In the genomic region with DNA sequence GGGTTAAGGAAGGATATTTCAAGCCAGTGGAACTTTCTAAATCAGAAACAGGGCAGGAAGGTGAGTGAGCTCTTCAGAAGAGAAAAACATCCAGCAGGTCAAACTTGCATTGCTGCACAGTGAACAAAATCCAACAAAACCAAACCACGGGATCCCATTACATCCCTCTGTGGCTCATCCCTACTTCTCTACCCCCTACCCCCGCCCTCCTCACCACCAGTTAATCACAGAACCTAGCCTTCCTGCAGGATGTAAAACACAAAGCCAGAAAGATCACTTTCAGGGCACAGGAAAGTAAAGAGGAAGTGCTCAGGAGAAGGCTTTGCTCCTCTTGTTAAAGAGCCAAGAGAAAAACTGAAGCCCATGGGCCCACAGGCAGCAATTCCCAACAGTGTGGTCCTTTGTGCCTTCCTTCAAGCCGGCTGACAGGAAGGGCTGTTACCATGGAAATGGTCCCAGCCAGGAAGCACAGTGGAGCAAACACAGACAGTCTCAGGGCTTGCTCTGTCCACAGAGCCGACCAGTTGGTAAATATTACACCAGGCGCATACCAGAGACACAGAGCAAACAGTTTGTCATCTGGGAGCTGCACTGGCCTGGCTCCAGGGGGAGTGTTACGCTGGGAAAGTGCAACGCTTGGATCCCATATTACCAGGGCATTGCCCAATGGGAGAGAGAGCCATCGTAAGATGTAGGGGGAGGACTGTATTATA, we compare ENCODE assay signal across 7 mouse cellular contexts.
A peak's percentile ranks its signal among the peaks of the same experiment; 100 is the strongest.
DNase-seq lines count a peak whose midpoint lies in the region; ATAC-seq and TF ChIP-seq lines count a peak whose summit lies in the region.

No protein-coding gene starts in this region.

- no peaks in the 10 kb centered on the region for H3K27me3 ChIP-seq in intestine, embryonic 15.5 days (replicated peaks)
- H3K27me3 ChIP-seq in liver, embryonic 14.5 days (ENCODE audit: control insufficient read depth, insufficient read depth, low read length) = no peaks in the 10 kb centered on the region
- H3K27me3 ChIP-seq in neural tube, embryonic 15.5 days (replicated peaks) = no peaks in the 10 kb centered on the region

- peaks cover 11% of the 10 kb centered on the region; the same call in 1 of the 2 replicates for H3K4me1 ChIP-seq in intestine, embryonic 15.5 days (replicated peaks)
- no peaks in the 10 kb centered on the region for H3K4me1 ChIP-seq in liver, embryonic 14.5 days (replicated peaks; ENCODE audit: control insufficient read depth in 2 of 2, insufficient read depth in 2 of 2, low read length in 1 of 2)
- peaks cover 9% of the 10 kb centered on the region for H3K4me1 ChIP-seq in neural tube, embryonic 15.5 days

- H3K9ac ChIP-seq in intestine, embryonic 15.5 days = no peak overlapping the region
- H3K9ac ChIP-seq in liver, embryonic 14.5 days (replicated peaks) = no peak overlapping the region
- H3K9ac ChIP-seq in neural tube, embryonic 15.5 days (replicated peaks) = no peak overlapping the region

- no peaks in the 10 kb centered on the region for H3K9me3 ChIP-seq in intestine, embryonic 15.5 days
- no peaks in the 10 kb centered on the region for H3K9me3 ChIP-seq in liver, embryonic 14.5 days (ENCODE audit: control insufficient read depth, low read length)
- H3K9me3 ChIP-seq in neural tube, embryonic 15.5 days (replicated peaks) = no peaks in the 10 kb centered on the region

- peak; percentile 43 for DNase-seq in adrenal gland, adult 8-10 months
- DNase-seq in embryo, embryonic 10 days (ENCODE audit: low spot score) = peak; percentile 78
- DNase-seq in liver, embryonic 14.5 days (ENCODE audit: low read depth in 3 of 3, low spot score in 3 of 3) = peak in 2 of 3 experiments; percentile 24 to 41

- TF ChIP-seq CTCF in liver, embryonic 14.5 days (IDR thresholded peaks at IDR 0.05; ENCODE audit: low read depth) = peak; percentile 22; the same call in 1 of the 2 replicates

- 8% methylated on average over 8 of the region's 8 CpGs for WGBS in intestine, embryonic 15.5 days
- 18% methylated on average over 8 of the region's 8 CpGs for WGBS in liver, embryonic 14.5 days (ENCODE audit: insufficient replicate concordance)
- 42% methylated on average over 8 of the region's 8 CpGs for WGBS in neural tube, embryonic 15.5 days

- no peak for TF ChIP-seq EP300 in liver, embryonic 14.5 days (IDR thresholded peaks at IDR 0.05; ENCODE audit: low read depth)

- H3K36me3 ChIP-seq in intestine, embryonic 15.5 days = no peaks in the 10 kb centered on the region
- no peaks in the 10 kb centered on the region for H3K36me3 ChIP-seq in liver, embryonic 14.5 days (replicated peaks; ENCODE audit: control insufficient read depth, insufficient read depth, low read depth)
- no peaks in the 10 kb centered on the region for H3K36me3 ChIP-seq in neural tube, embryonic 15.5 days

- H3K27ac ChIP-seq in intestine, embryonic 15.5 days = peak overlapping the region; percentile 56
- H3K27ac ChIP-seq in liver, embryonic 14.5 days = no peak overlapping the region
- H3K27ac ChIP-seq in neural tube, embryonic 15.5 days (replicated peaks) = peak overlapping the region; percentile 70

- H3K4me3 ChIP-seq in intestine, embryonic 15.5 days (replicated peaks) = no peak overlapping the region
- no peak overlapping the region for H3K4me3 ChIP-seq in liver, embryonic 14.5 days (ENCODE audit: insufficient read depth in 1 of 2, low read depth in 2 of 2, low read length in 2 of 2)
- no peak overlapping the region for H3K4me3 ChIP-seq in neural tube, embryonic 15.5 days (replicated peaks)

- no peak overlapping the region for H3K4me2 ChIP-seq in intestine, embryonic 15.5 days (replicated peaks)
- no peak overlapping the region for H3K4me2 ChIP-seq in liver, embryonic 14.5 days (ENCODE audit: low read depth)
- no peak overlapping the region for H3K4me2 ChIP-seq in neural tube, embryonic 15.5 days

- peak; percentile 16; the same call in 1 of the 2 replicates for ATAC-seq in granulocyte monocyte progenitor cell, adult 5-6 weeks (replicated peaks; ENCODE audit: poor library complexity, severe bottlenecking)
- ATAC-seq in intestine, embryonic 15.5 days = peak; percentile 94
- ATAC-seq in liver, embryonic 14.5 days (ENCODE audit: insufficient read depth) = peak; percentile 88
- peak; percentile 88 for ATAC-seq in neural tube, embryonic 15.5 days (ENCODE audit: low FRiP score)
- no peak for ATAC-seq in megakaryocyte progenitor cell, adult 5-6 weeks (replicated peaks; ENCODE audit: poor library complexity)
